Mouse (Mus musculus): ENCODE results near the gene Rnf224. TPM values are rescaled to one million over a fixed set of nuclear protein-coding genes. Genes with fewer than 3 reads are reported as not detected.

The Rnf224 gene
- polyA plus RNA-seq, 1 experiment from 2014 or later = not detected

DNA sequence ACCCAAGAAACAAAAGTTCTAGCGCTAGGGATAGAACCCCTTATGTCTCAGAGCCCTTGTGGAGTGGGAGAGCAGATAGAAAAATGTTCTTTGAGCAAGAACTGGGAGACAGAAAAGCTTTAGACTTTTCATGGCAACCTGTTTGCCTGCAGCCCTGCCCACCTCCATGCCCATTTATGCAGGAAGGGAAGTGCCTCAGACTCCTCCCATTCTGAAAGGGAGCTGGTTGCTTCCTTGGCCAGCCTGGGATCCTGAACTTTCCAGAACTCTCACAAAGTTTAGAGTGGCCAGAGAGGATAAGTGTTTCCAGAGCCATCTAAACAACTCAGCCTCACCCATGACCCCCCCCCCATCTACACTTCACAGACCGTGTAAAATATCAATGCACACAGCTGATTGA, 39.4 kb downstream of the Rnf224 start:
- WGBS = 23% methylated on average over 2 of the region's 2 CpGs
- H3K9me3 ChIP-seq = no peaks in the 10 kb centered on the region
- peaks cover 24% of the 10 kb centered on the region for H3K36me3 ChIP-seq (replicated peaks)
- H3K4me1 ChIP-seq = 0 out of 2 replicates have a peak, but pooled peaks cover 5% of the 10 kb centered on the region
- H3K27ac ChIP-seq = no peak overlapping the region
- no peak for ATAC-seq (replicated peaks)
- H3K4me2 ChIP-seq = no peak overlapping the region
- no peak overlapping the region for H3K4me3 ChIP-seq
- no peak overlapping the region for H3K9ac ChIP-seq
- peaks cover 29% of the 10 kb centered on the region for H3K27me3 ChIP-seq (replicated peaks)

GRCm38 (mm10) chr2:25196172-25196954, 40.2 kb downstream of the Rnf224 start, which contains the start of gene Tor4a:
Tor4a (minus strand) TSS chr2:25196886.
- ATAC-seq (replicated peaks) = no peak; the same call in 1 of the 2 replicates
- peak within 1 kb of the TSS; percentile 24; the same call in 1 of the 2 replicates for H3K4me2 ChIP-seq
- peaks cover 22% of the 10 kb centered on the region for H3K36me3 ChIP-seq (replicated peaks)
- no peak within 1 kb of the TSS for H3K9ac ChIP-seq
- peaks cover 29% of the 10 kb centered on the region for H3K27me3 ChIP-seq (replicated peaks)
- H3K4me1 ChIP-seq = 0 out of 2 replicates have a peak, but pooled peaks cover 5% of the 10 kb centered on the region
- no peak within 1 kb of the TSS for H3K27ac ChIP-seq
- H3K4me3 ChIP-seq = no peak within 1 kb of the TSS
- 13% methylated on average over 8 of the region's 8 CpGs for WGBS
- H3K9me3 ChIP-seq = no peaks in the 10 kb centered on the region

DNA sequence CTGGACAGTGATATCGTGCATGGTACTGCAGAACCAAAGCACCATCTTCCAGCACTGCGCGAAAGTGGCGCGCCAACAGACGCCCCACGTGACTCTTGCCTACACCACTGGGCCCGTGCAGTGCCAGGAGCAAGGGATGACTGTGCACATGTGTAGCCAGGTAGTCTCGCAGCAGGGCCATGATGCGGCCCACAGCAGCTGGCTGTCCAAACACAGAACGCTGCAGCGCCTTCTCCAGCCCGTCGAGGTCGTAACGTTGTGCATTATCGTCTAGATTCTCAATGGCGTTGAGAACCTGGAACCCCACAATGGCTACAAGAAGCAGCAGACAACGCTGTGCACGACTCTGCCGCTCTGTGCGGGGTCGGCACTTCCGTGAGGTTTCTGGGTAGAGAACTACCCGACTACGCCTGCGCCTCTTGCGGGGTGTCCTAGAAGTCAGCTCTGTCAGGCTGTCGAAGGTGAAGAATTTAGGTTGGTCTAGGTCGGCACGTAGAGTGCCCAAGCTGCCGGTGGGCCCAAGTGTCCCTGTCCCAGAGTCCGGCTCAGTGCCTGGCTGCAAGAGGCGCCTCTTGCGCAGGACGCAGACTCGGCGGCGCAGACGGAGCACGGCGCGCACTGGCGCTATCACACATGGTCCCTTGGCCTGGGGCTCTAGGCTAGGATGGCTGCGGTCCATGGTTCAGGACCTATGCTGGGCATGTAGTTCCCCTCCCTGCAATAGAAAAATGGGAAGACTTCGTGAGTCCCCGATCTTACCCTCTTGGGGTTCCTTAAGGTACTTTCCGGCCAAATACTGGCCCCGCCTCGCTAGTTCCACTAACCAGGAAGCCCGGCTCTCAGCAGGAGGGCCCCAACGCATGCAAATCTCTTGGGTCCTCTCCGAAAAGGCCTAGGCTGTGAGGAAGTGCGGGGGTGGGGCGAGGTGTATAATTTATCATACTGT, 41.1 kb downstream of the Rnf224 start:
- WGBS = 19% methylated on average over 55 of the region's 55 CpGs

DNA sequence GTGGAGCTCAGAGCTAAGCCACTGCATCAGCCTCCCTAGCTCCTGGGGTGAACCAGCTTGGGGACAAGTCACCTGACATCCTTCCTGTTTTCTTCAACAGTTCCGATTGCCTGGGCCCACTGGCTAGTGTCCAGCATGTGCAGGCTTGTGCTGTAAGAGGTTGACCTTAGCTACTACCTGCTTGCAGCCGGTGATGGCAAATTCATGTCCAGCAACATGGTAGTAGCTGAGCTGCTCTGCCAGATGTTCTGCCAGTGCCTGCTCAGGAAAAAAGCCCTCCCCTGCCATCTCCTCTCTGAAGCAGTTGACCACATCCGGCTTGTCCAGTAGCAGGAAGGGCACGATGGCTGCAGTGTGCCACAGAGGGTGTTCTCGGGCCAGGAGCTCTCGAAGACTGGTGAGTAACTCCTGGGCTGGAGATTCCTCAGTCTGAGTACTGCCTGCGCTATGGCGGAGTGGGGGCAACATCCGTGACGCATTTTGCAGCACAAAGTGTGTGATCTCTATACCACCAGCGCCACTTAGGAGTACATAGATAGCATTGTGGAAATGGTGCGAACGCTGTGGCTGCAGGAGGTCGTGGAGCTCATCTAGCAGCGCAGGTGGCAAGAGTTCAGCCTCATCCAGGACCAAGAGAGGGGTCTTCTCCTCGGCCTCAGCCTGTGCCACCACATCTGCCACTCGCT, 42.0 kb downstream of the Rnf224 start:
- no peak for ATAC-seq (replicated peaks)
- Histone ChIP-seq H3K4me1 (0 out of 2 replicates have a peak, but pooled peaks cover 5% of the 10 kb centered on the region), H3K36me3 (replicated peaks) (peaks cover 4% of the 10 kb centered on the region)

More for the DNA sequence above, 41.1 kb downstream of the Rnf224 start:
- no peak overlapping the region for H3K27ac ChIP-seq
- 0 out of 2 replicates have a peak, but pooled peaks cover 5% of the 10 kb centered on the region for H3K4me1 ChIP-seq
- H3K4me2 ChIP-seq = peak overlapping the region; percentile 24; the same call in 1 of the 2 replicates
- ATAC-seq (replicated peaks) = no peak
- H3K36me3 ChIP-seq (replicated peaks) = peaks cover 13% of the 10 kb centered on the region
- H3K9me3 ChIP-seq = no peaks in the 10 kb centered on the region
- H3K9ac ChIP-seq = no peak overlapping the region
- no peak overlapping the region for H3K4me3 ChIP-seq
- peaks cover 29% of the 10 kb centered on the region for H3K27me3 ChIP-seq (replicated peaks)

GRCm38 (mm10) chr2:25194006-25194405, 42.6 kb downstream of the Rnf224 start:
- 76% methylated on average over 5 of the region's 5 CpGs for WGBS
- no peak overlapping the region for H3K9ac ChIP-seq
- no peak overlapping the region for H3K27ac ChIP-seq
- peaks cover 29% of the 10 kb centered on the region for H3K27me3 ChIP-seq (replicated peaks)
- no peaks in the 10 kb centered on the region for H3K9me3 ChIP-seq
- H3K4me1 ChIP-seq = 0 out of 2 replicates have a peak, but pooled peaks cover 5% of the 10 kb centered on the region
- H3K36me3 ChIP-seq (replicated peaks) = peaks cover 2% of the 10 kb centered on the region; the same call in 1 of the 2 replicates
- H3K4me2 ChIP-seq = no peak overlapping the region
- no peak for ATAC-seq (replicated peaks)
- no peak overlapping the region for H3K4me3 ChIP-seq

More for the DNA sequence above, 42.0 kb downstream of the Rnf224 start:
- Histone ChIP-seq H3K4me3 (no peak overlapping the region), H3K27ac (no peak overlapping the region), H3K9me3 (no peaks in the 10 kb centered on the region), H3K4me2 (no peak overlapping the region), H3K27me3 (replicated peaks) (peaks cover 29% of the 10 kb centered on the region), H3K9ac (no peak overlapping the region)
- 87% methylated on average over 17 of the region's 17 CpGs for WGBS

DNA sequence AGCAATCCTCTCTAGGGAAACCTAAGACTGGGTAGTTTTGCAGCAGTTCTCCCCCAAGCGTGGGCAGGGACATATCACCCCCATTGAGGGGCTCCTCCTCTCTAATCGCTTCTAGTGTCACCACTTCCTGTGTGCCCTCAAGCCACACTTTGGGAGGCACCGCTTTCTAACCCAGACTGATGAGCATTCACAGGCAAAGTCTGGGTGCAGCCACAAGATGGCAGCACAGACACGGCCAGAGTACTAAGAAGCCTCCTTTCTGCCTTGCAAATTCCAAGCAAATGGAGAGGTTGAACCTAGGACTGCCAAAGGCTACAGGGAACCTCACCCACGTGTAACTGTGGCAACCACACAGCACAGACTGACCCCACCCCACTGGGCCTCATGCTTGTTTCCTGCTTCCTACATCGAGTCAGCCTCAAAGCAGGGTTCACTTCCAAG, 43.2 kb downstream of the Rnf224 start:
- Histone ChIP-seq H3K4me3 (no peak overlapping the region), H3K36me3 (replicated peaks) (no peaks in the 10 kb centered on the region), H3K27me3 (replicated peaks) (peaks cover 29% of the 10 kb centered on the region), H3K27ac (no peak overlapping the region), H3K4me1 (0 out of 2 replicates have a peak, but pooled peaks cover 5% of the 10 kb centered on the region), H3K9ac (no peak overlapping the region), H3K9me3 (no peaks in the 10 kb centered on the region), H3K4me2 (no peak overlapping the region)
- ATAC-seq (replicated peaks) = peak; percentile 79
- WGBS = 3% methylated on average over 6 of the region's 6 CpGs

DNA sequence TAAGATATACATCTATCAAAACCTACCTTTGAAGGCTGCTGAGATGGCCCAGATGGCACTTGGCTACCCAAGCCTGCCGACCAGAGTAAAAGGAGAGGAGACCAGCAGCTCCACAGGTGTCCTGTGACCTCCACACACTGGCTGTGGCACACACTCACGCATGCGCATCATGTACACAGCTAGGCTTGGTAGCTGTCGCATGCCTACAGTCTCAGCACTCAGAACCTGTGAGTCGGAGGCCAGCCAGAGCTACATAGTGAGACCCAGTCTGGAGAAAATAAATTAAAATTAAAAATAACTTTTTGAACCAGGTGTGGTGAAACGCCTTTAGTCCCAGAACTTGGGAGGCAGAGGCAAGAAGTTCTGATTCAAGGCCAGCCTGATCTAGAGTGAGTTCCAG, 48.7 kb downstream of the Rnf224 start:
- ATAC-seq (replicated peaks) = no peak
- Histone ChIP-seq H3K27ac (no peak overlapping the region), H3K4me3 (no peak overlapping the region), H3K9me3 (no peaks in the 10 kb centered on the region), H3K36me3 (replicated peaks) (no peaks in the 10 kb centered on the region), H3K4me1 (peaks cover 11% of the 10 kb centered on the region; the same call in 1 of the 2 replicates), H3K27me3 (replicated peaks) (no peaks in the 10 kb centered on the region), H3K4me2 (no peak overlapping the region), H3K9ac (no peak overlapping the region)
- WGBS = 82% methylated on average over 6 of the region's 6 CpGs

DNA sequence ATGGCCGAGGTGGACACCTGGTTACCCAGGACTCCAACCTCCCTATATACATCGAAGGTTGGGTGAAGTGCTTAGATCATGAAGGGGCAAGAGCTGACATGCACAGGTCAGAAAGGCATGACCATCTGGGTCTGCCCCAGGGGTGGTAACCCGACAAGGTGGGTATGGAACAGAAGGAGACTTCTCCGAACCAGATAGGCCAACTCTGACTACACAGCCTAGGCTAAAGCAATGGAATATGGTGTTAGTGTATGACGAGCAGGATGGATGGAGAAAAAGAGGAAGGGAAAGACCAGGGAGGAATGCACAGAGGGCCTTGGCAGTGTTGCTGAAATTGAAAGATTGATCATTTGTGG, 50.0 kb downstream of the Rnf224 start:
- Histone ChIP-seq H3K4me3 (peak overlapping the region; percentile 45), H3K36me3 (replicated peaks) (no peaks in the 10 kb centered on the region), H3K4me1 (peaks cover 23% of the 10 kb centered on the region), H3K27me3 (replicated peaks) (no peaks in the 10 kb centered on the region), H3K4me2 (peak overlapping the region; percentile 82), H3K9me3 (no peaks in the 10 kb centered on the region), H3K9ac (no peak overlapping the region), H3K27ac (peak overlapping the region; percentile 86; the same call in 1 of the 2 replicates)
- no peak; the same call in 1 of the 2 replicates for ATAC-seq (replicated peaks)
- 25% methylated on average over 5 of the region's 5 CpGs for WGBS

GRCm38 (mm10) chr2:25185625-25186574, 50.7 kb downstream of the Rnf224 start:
- Histone ChIP-seq H3K9me3 (no peaks in the 10 kb centered on the region), H3K4me2 (peak overlapping the region; percentile 82), H3K9ac (peak overlapping the region; percentile 58), H3K4me3 (peak overlapping the region; percentile 45), H3K27me3 (replicated peaks) (no peaks in the 10 kb centered on the region), H3K4me1 (peaks cover 29% of the 10 kb centered on the region), H3K36me3 (replicated peaks) (no peaks in the 10 kb centered on the region), H3K27ac (peak overlapping the region; percentile 86)
- under 1% methylated on average over 61 of the region's 64 CpGs for WGBS
- ATAC-seq (replicated peaks) = peak; percentile 72

DNA sequence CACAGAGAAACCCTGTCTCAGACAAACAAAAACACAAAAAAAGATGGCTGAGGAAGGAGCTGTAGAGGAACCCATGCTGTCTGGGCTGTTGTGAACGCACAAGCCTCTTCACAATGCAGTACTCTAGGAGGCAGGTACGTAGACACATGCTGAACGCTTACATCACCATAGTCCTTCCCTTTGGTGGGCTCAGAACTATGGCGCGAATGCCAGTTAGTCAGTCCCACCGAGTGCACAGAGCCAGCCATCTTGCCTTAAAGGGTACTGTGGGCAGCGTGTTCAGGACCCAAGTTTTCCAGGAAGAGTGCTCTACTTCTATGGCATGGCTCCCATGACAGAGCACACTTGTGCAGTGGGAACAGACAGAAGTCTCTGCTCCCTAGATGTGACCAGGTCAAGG, 52.1 kb downstream of the Rnf224 start:
- no peak for ATAC-seq (replicated peaks)
- no peaks in the 10 kb centered on the region for H3K36me3 ChIP-seq (replicated peaks)
- H3K4me2 ChIP-seq = 0 out of 2 replicates have a peak overlapping the region, but pooled peaks have one; percentile 82
- 0 out of 2 replicates have a peak overlapping the region, but pooled peaks have one; percentile 86 for H3K27ac ChIP-seq
- no peaks in the 10 kb centered on the region for H3K27me3 ChIP-seq (replicated peaks)
- H3K9me3 ChIP-seq = no peaks in the 10 kb centered on the region
- H3K4me3 ChIP-seq = no peak overlapping the region
- WGBS = 89% methylated on average over 7 of the region's 7 CpGs
- no peak overlapping the region for H3K9ac ChIP-seq
- H3K4me1 ChIP-seq = peaks cover 35% of the 10 kb centered on the region

Data from midbrain, embryonic 15.5 days (tissue).